Mouse (Mus musculus): ENCODE data around the gene Tomm70a. TPM values are rescaled to one million over a fixed set of nuclear protein-coding genes. Genes with fewer than 3 reads are reported as not detected.

The Tomm70a gene
- polyA plus RNA-seq, 1 experiment: 24.1 TPM

GRCm38 (mm10) chr16:57144741-57145140 is 23.2 kb downstream of the Tomm70a start:
- no peak overlapping the region for H3K4me3 ChIP-seq (ENCODE audit: control insufficient read depth, low read depth, low read length)
- no peak overlapping the region for H3K27ac ChIP-seq (ENCODE audit: control insufficient read depth, insufficient read depth, low read depth, low read length)
- no peak for TF ChIP-seq CTCF (IDR thresholded peaks at IDR 0.05; ENCODE audit: control insufficient read depth, insufficient read depth, insufficient replicate concordance, low read depth, low read length)
- no peak for TF ChIP-seq POLR2A (IDR thresholded peaks at IDR 0.05; ENCODE audit: control insufficient read depth, low read depth, low read length)
- peaks cover 1% of the 10 kb centered on the region for H3K36me3 ChIP-seq (ENCODE audit: control insufficient read depth, insufficient read depth, low read length)
- H3K4me1 ChIP-seq (ENCODE audit: control insufficient read depth, insufficient read depth, low read length): no peaks in the 10 kb centered on the region
- H3K27me3 ChIP-seq (ENCODE audit: control insufficient read depth, insufficient read depth, low read length): no peaks in the 10 kb centered on the region

GRCm38 (mm10) chr16:57151437-57151836 is 29.9 kb downstream of the Tomm70a start:
- no peaks in the 10 kb centered on the region for H3K27me3 ChIP-seq (ENCODE audit: control insufficient read depth, insufficient read depth, low read length)
- H3K4me3 ChIP-seq (ENCODE audit: control insufficient read depth, low read depth, low read length): no peak overlapping the region
- no peaks in the 10 kb centered on the region; the same call in 1 of the 2 replicates for H3K36me3 ChIP-seq (ENCODE audit: control insufficient read depth, insufficient read depth, low read length)
- no peak for TF ChIP-seq CTCF (IDR thresholded peaks at IDR 0.05; ENCODE audit: control insufficient read depth, insufficient read depth, insufficient replicate concordance, low read depth, low read length)
- no peak for TF ChIP-seq POLR2A (IDR thresholded peaks at IDR 0.05; ENCODE audit: control insufficient read depth, low read depth, low read length)
- no peaks in the 10 kb centered on the region for H3K4me1 ChIP-seq (ENCODE audit: control insufficient read depth, insufficient read depth, low read length)
- H3K27ac ChIP-seq (ENCODE audit: control insufficient read depth, insufficient read depth, low read depth, low read length): no peak overlapping the region

GRCm38 (mm10) chr16:57155899-57156298 is 34.4 kb downstream of the Tomm70a start:
- Histone ChIP-seq H3K27me3 (ENCODE audit: control insufficient read depth, insufficient read depth, low read length) (no peaks in the 10 kb centered on the region), H3K4me3 (ENCODE audit: control insufficient read depth, low read depth, low read length) (no peak overlapping the region), H3K27ac (ENCODE audit: control insufficient read depth, insufficient read depth, low read depth, low read length) (no peak overlapping the region), H3K36me3 (ENCODE audit: control insufficient read depth, insufficient read depth, low read length) (no peaks in the 10 kb centered on the region; the same call in 1 of the 2 replicates), H3K4me1 (ENCODE audit: control insufficient read depth, insufficient read depth, low read length) (no peaks in the 10 kb centered on the region)
- TF ChIP-seq POLR2A (IDR thresholded peaks at IDR 0.05; ENCODE audit: control insufficient read depth, low read depth, low read length) (no peak), CTCF (IDR thresholded peaks at IDR 0.05; ENCODE audit: control insufficient read depth, insufficient read depth, insufficient replicate concordance, low read depth, low read length) (no peak)

GRCm38 (mm10) chr16:57157076-57157475 is 35.6 kb downstream of the Tomm70a start:
- H3K36me3 ChIP-seq (ENCODE audit: control insufficient read depth, insufficient read depth, low read length): no peaks in the 10 kb centered on the region; the same call in 1 of the 2 replicates
- TF ChIP-seq CTCF (IDR thresholded peaks at IDR 0.05; ENCODE audit: control insufficient read depth, insufficient read depth, insufficient replicate concordance, low read depth, low read length): no peak
- no peak for TF ChIP-seq POLR2A (IDR thresholded peaks at IDR 0.05; ENCODE audit: control insufficient read depth, low read depth, low read length)
- no peak overlapping the region for H3K4me3 ChIP-seq (ENCODE audit: control insufficient read depth, low read depth, low read length)
- no peaks in the 10 kb centered on the region for H3K27me3 ChIP-seq (ENCODE audit: control insufficient read depth, insufficient read depth, low read length)
- H3K27ac ChIP-seq (ENCODE audit: control insufficient read depth, insufficient read depth, low read depth, low read length): no peak overlapping the region
- H3K4me1 ChIP-seq (ENCODE audit: control insufficient read depth, insufficient read depth, low read length): no peaks in the 10 kb centered on the region

GRCm38 (mm10) chr16:57157728-57158127 is 36.2 kb downstream of the Tomm70a start:
- TF ChIP-seq CTCF (IDR thresholded peaks at IDR 0.05; ENCODE audit: control insufficient read depth, insufficient read depth, insufficient replicate concordance, low read depth, low read length): no peak
- no peak for TF ChIP-seq POLR2A (IDR thresholded peaks at IDR 0.05; ENCODE audit: control insufficient read depth, low read depth, low read length)
- Histone ChIP-seq H3K4me1 (ENCODE audit: control insufficient read depth, insufficient read depth, low read length) (no peaks in the 10 kb centered on the region), H3K27ac (ENCODE audit: control insufficient read depth, insufficient read depth, low read depth, low read length) (no peak overlapping the region), H3K36me3 (ENCODE audit: control insufficient read depth, insufficient read depth, low read length) (no peaks in the 10 kb centered on the region; the same call in 1 of the 2 replicates), H3K4me3 (ENCODE audit: control insufficient read depth, low read depth, low read length) (no peak overlapping the region), H3K27me3 (ENCODE audit: control insufficient read depth, insufficient read depth, low read length) (no peaks in the 10 kb centered on the region)

GRCm38 (mm10) chr16:57159835-57160234 is 38.3 kb downstream of the Tomm70a start:
- TF ChIP-seq CTCF (IDR thresholded peaks at IDR 0.05; ENCODE audit: control insufficient read depth, insufficient read depth, insufficient replicate concordance, low read depth, low read length) (no peak), POLR2A (IDR thresholded peaks at IDR 0.05; ENCODE audit: control insufficient read depth, low read depth, low read length) (no peak)
- H3K27me3 ChIP-seq (ENCODE audit: control insufficient read depth, insufficient read depth, low read length): no peaks in the 10 kb centered on the region
- H3K36me3 ChIP-seq (ENCODE audit: control insufficient read depth, insufficient read depth, low read length): no peaks in the 10 kb centered on the region
- H3K27ac ChIP-seq (ENCODE audit: control insufficient read depth, insufficient read depth, low read depth, low read length): no peak overlapping the region
- H3K4me1 ChIP-seq (ENCODE audit: control insufficient read depth, insufficient read depth, low read length): no peaks in the 10 kb centered on the region
- H3K4me3 ChIP-seq (ENCODE audit: control insufficient read depth, low read depth, low read length): no peak overlapping the region

GRCm38 (mm10) chr16:57162841-57163240 is 41.3 kb downstream of the Tomm70a start:
- H3K36me3 ChIP-seq (ENCODE audit: control insufficient read depth, insufficient read depth, low read length): no peaks in the 10 kb centered on the region

GRCm38 (mm10) chr16:57163694-57164093 is 42.2 kb downstream of the Tomm70a start:
- Histone ChIP-seq H3K27ac (ENCODE audit: control insufficient read depth, insufficient read depth, low read depth, low read length) (no peak overlapping the region), H3K36me3 (ENCODE audit: control insufficient read depth, insufficient read depth, low read length) (no peaks in the 10 kb centered on the region), H3K4me1 (ENCODE audit: control insufficient read depth, insufficient read depth, low read length) (no peaks in the 10 kb centered on the region), H3K27me3 (ENCODE audit: control insufficient read depth, insufficient read depth, low read length) (no peaks in the 10 kb centered on the region), H3K4me3 (ENCODE audit: control insufficient read depth, low read depth, low read length) (no peak overlapping the region)
- no peak for TF ChIP-seq CTCF (IDR thresholded peaks at IDR 0.05; ENCODE audit: control insufficient read depth, insufficient read depth, insufficient replicate concordance, low read depth, low read length)
- TF ChIP-seq POLR2A (IDR thresholded peaks at IDR 0.05; ENCODE audit: control insufficient read depth, low read depth, low read length): no peak

More at GRCm38 (mm10) chr16:57162841-57163240, 41.3 kb downstream of the Tomm70a start:
- no peak overlapping the region for H3K27ac ChIP-seq (ENCODE audit: control insufficient read depth, insufficient read depth, low read depth, low read length)
- no peaks in the 10 kb centered on the region for H3K27me3 ChIP-seq (ENCODE audit: control insufficient read depth, insufficient read depth, low read length)
- no peaks in the 10 kb centered on the region for H3K4me1 ChIP-seq (ENCODE audit: control insufficient read depth, insufficient read depth, low read length)
- no peak for TF ChIP-seq CTCF (IDR thresholded peaks at IDR 0.05; ENCODE audit: control insufficient read depth, insufficient read depth, insufficient replicate concordance, low read depth, low read length)
- TF ChIP-seq POLR2A (IDR thresholded peaks at IDR 0.05; ENCODE audit: control insufficient read depth, low read depth, low read length): no peak
- H3K4me3 ChIP-seq (ENCODE audit: control insufficient read depth, low read depth, low read length): no peak overlapping the region

All from testis, adult 2 months (tissue).